Mouse (Mus musculus) left cerebral cortex, postnatal 36 days (tissue): ENCODE data around the gene Vmn1r113. TPM values are rescaled to one million over a fixed set of nuclear protein-coding genes. Genes with fewer than 3 reads are reported as not detected.
"Not testable (repeated sequence)": the region's sequence is repeated elsewhere in the genome, so short reads cannot be mapped to it uniquely, and the experiment has no call there.

Experiments used
- DNase-seq, 2 experiments: peaks; one replicate each; pipeline ENCODE4 v3.0.0; 2021 to 2022; ENCODE audit warnings: low spot score in 2 of 2, mixed read lengths in 1 of 2
- intact Hi-C: fragments of 180-260 bp; cut with DNase I; formaldehyde crosslinking; loops from one replicate; pipeline ENCODE4 v1.15.1; 2025
- total RNA-seq, 2 experiments: library from RNA; stranded (reverse); gene quantifications; 2 replicates each; pipeline ENCODE4 v1.2.3; 2021

Gene Vmn1r113
- total RNA-seq: not detected

GRCm38 (mm10) chr7:20786985-20787384 lies at the start of gene Vmn1r113:
Vmn1r113 (plus strand) TSS chr7:20787285.
- intact Hi-C loops, DNase-seq: not testable (repeated sequence)

- intact Hi-C loops, DNase-seq: not testable (repeated sequence)
Measured at GRCm38 (mm10) chr7:20770885-20771284, 16.2 kb upstream of the Vmn1r113 start, which contains the start of gene Vmn1r112. Vmn1r112 (plus strand) TSS chr7:20771185.

GRCm38 (mm10) chr7:20812086-20812485 lies 25.0 kb downstream of the Vmn1r113 start, which contains the start of gene Vmn1r114:
Vmn1r114 (minus strand) TSS chr7:20812186.
- intact Hi-C loops, DNase-seq: not testable (repeated sequence)

Other genes starting within 250 kb of the Vmn1r113 start
- gene Gm5726, start 241.5 kb upstream of the Vmn1r113 start, total RNA-seq: not detected
- not detected for gene Gm4141, start 211.0 kb upstream of the Vmn1r113 start, total RNA-seq
- gene Gm4513, start 188.3 kb upstream of the Vmn1r113 start, total RNA-seq: not detected
- gene Vmn1r107, start 118.4 kb upstream of the Vmn1r113 start, total RNA-seq: not detected
- not detected for gene Vmn1r111, start 84.1 kb upstream of the Vmn1r113 start, total RNA-seq
- not detected for gene Gm10668, start 56.7 kb upstream of the Vmn1r113 start, total RNA-seq
- not detected for gene Vmn1r112, start 16.1 kb upstream of the Vmn1r113 start, total RNA-seq
- gene Vmn1r114, start 24.9 kb downstream of the Vmn1r113 start, total RNA-seq: not detected
- not detected for gene Vmn1r115, start 57.7 kb downstream of the Vmn1r113 start, total RNA-seq
- not detected for gene Vmn1r116, start 85.0 kb downstream of the Vmn1r113 start, total RNA-seq
- not detected for gene Vmn1r117, start 96.8 kb downstream of the Vmn1r113 start, total RNA-seq
- not detected for gene Vmn1r118, start 125.1 kb downstream of the Vmn1r113 start, total RNA-seq
- gene Vmn1r119, start 225.2 kb downstream of the Vmn1r113 start, total RNA-seq: not detected